Mouse (Mus musculus): Measurements from ENCODE around the gene Rnf114. TPM values are rescaled to one million over a fixed set of nuclear protein-coding genes. Genes with fewer than 3 reads are reported as not detected.

Gene Rnf114
- 62.6 to 74.1 TPM (median 67.8 TPM) in 3 replicates for total RNA-seq (2017)

DNA sequence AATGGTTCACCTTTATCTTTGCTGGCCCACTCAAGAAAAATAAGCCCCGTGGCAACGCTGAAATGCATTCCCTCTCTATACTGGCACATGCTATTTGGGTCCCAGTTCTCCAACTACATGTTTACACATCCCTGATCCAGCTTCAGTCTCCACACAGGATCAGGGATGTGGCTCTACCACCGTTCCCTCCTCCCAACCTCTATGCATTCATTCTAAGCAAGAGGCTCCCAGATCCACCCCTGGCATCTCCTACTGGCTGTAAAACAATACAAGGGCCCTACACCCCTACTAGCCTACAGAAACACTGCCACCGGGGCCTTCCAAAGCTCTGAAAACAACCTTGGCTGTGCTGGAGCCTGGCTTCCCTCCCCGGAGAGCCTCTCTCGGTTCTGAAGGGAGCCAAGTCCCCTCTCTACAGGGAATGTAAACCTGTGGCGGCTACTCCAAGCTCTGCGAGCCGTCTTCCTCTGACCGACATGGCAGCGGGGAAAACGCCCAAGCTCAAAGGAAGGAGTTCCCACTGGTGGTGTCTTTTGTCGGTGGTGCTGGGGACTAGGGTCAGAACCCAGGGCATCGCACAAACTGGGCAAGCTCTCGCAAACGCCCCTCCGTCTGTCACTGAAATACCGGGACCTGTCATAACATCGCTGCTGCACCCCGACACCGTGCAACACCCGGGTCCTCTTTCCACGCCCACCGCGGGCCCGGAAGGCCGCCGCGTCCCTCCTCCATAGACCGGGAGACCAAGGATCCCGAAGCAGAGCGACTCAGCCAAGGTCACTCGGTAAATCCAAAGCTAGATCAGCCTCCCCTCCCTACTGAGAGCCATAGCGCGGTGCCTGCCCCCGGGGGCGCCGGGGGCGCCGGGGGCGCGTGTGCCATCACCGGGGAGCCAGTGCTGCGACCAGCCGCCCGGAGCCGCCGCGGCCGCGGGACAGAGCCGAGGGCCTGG is at the start of gene Rnf114:
Rnf114 (plus strand) TSS at position 889 of the 952 bp plus-strand sequence.
- peak; percentile 10; the same call in 1 of the 2 replicates for ATAC-seq (replicated peaks; ENCODE audit: insufficient number of reproducible peaks, low FRiP score, low TSS enrichment, poor library complexity, severe bottlenecking)

- no peak for ATAC-seq (replicated peaks; ENCODE audit: insufficient number of reproducible peaks, low FRiP score, low TSS enrichment, poor library complexity, severe bottlenecking)
Measured at GRCm38 (mm10) chr2:167443411-167444193, 48.8 kb upstream of the Rnf114 start.

DNA sequence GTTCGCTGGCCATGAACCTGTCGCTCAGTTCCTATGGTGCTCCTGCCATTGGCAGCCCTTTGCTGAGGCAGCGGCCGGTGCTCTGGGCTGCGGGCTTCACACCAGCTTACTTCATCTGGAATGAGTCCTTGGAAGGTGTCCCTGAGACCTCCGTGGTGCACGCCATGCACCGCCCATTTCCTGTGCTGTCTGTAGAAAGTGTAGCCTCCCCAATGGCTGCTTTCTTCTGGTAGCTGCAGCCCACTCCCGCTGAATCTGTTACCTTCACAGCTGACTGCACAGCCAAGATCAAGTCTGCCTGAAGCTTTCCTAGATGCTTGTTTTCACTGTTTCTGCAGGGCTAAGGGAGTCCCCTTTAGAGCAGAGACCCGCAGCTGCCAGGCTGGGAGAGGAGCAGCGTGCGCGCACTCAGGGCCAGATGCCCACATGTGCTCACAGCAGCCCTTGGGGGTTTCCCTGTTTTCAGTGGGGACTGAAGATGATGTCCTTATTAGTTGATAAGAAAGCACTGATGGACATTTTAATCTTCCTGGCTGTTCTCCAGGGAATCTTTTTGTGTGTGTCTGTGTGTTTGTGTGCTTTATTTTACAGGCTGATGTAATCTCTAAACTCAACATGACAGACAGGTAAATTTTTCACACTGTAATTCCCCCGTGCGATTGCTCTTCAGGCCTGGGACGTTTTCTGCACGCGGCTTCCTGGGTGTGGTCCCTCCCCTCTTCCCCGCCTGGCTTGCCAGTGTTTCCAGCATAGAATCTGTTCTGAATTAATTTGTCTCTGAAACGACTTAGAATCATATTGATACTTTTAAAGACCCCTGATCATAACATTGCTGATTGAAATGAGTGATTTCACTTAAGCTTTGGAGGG is 46.3 kb upstream of the Rnf114 start:
- no peak for ATAC-seq (replicated peaks; ENCODE audit: insufficient number of reproducible peaks, low FRiP score, low TSS enrichment, poor library complexity, severe bottlenecking)

GRCm38 (mm10) chr2:167447207-167447606 is 45.2 kb upstream of the Rnf114 start:
- no peak for ATAC-seq (replicated peaks; ENCODE audit: insufficient number of reproducible peaks, low FRiP score, low TSS enrichment, poor library complexity, severe bottlenecking)

GRCm38 (mm10) chr2:167447629-167448028 is 44.8 kb upstream of the Rnf114 start:
- ATAC-seq (replicated peaks; ENCODE audit: insufficient number of reproducible peaks, low FRiP score, low TSS enrichment, poor library complexity, severe bottlenecking): no peak

DNA sequence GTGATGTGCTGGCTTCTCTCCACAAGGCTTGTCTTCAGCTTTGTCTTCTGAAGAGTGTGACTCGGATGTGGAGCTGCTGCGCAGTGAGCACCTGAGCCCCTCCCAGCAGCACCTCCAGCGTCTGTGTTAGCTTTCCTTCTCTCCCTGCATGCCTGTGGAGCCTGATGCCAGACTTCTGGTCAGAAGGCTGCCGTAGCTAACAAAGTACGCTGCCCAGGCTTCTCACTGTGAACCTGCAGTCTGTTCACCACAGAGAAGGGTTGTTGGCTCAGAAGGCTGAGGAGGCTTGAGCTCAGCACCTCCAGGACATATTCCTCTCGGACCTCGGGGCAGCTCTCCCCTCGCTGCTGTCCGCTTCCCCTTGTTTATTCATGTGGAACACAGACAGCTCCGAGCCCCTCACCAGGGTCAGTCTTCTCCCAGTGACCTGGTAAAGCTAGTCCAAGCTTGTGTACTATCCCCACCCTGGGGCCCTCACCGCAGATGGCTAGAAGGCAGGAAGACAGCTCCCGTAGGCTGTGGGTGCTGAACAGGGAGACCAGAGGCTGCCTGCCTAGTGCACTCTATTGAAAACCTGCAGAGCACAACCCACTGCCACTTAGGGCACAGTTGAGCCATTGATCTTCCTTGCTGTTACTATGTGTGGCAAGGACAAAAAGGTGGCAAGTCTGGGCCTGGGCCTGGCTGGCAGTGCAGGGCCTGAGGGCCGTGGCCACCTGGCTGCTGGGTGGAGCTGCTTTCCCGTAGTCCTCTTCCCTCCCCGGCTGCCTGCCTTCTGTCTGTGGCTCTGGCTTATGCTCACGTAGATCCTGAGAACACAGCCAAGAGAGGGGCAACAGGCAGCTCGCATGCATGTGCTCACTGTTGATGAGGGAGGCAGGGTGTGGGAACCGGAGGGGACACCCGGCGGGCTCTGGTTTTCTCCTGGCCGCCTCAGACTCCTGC is 42.8 kb upstream of the Rnf114 start:
- ATAC-seq (replicated peaks; ENCODE audit: insufficient number of reproducible peaks, low FRiP score, low TSS enrichment, poor library complexity, severe bottlenecking): no peak

DNA sequence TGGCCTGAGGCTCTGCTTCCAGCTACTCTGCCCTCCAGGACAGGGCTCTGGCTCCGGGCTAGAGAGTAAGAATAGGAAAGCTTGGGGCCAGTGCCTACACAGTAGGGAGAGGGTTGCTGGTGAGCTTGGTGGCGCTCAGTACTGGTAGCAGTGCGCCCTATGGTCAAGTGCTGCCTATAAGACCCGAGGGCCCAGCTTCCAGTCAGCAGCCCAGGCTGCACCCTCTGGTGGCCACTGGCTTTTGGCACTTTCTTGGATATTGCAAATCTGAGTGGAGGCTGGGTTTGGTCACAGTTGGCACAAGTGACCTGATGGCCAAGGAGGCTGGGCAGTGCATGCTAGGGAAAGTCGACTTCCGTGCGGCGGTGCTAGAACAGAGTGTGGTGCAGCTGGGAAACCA is 41.8 kb upstream of the Rnf114 start:
- no peak for ATAC-seq (replicated peaks; ENCODE audit: insufficient number of reproducible peaks, low FRiP score, low TSS enrichment, poor library complexity, severe bottlenecking)

- no peak for ATAC-seq (replicated peaks; ENCODE audit: insufficient number of reproducible peaks, low FRiP score, low TSS enrichment, poor library complexity, severe bottlenecking)
Measured at GRCm38 (mm10) chr2:167453814-167454213, 38.6 kb upstream of the Rnf114 start.

- no peak for ATAC-seq (replicated peaks; ENCODE audit: insufficient number of reproducible peaks, low FRiP score, low TSS enrichment, poor library complexity, severe bottlenecking)
Measured at GRCm38 (mm10) chr2:167456361-167457020, 36.0 kb upstream of the Rnf114 start.

GRCm38 (mm10) chr2:167457213-167457612 is 35.2 kb upstream of the Rnf114 start:
- ATAC-seq (replicated peaks; ENCODE audit: insufficient number of reproducible peaks, low FRiP score, low TSS enrichment, poor library complexity, severe bottlenecking): no peak

- no peak for ATAC-seq (replicated peaks; ENCODE audit: insufficient number of reproducible peaks, low FRiP score, low TSS enrichment, poor library complexity, severe bottlenecking)
Measured at GRCm38 (mm10) chr2:167458548-167458947, 33.9 kb upstream of the Rnf114 start.

- no peak for ATAC-seq (replicated peaks; ENCODE audit: insufficient number of reproducible peaks, low FRiP score, low TSS enrichment, poor library complexity, severe bottlenecking)
Measured at GRCm38 (mm10) chr2:167459071-167459865, 33.2 kb upstream of the Rnf114 start.

- ATAC-seq (replicated peaks; ENCODE audit: insufficient number of reproducible peaks, low FRiP score, low TSS enrichment, poor library complexity, severe bottlenecking): peak; percentile 51
Measured at GRCm38 (mm10) chr2:167462954-167463353, 29.5 kb upstream of the Rnf114 start.

- ATAC-seq (replicated peaks; ENCODE audit: insufficient number of reproducible peaks, low FRiP score, low TSS enrichment, poor library complexity, severe bottlenecking): no peak
Measured at GRCm38 (mm10) chr2:167463802-167464201, 28.6 kb upstream of the Rnf114 start.

- ATAC-seq (replicated peaks; ENCODE audit: insufficient number of reproducible peaks, low FRiP score, low TSS enrichment, poor library complexity, severe bottlenecking): no peak
Measured at GRCm38 (mm10) chr2:167465951-167466350, 26.5 kb upstream of the Rnf114 start.

- ATAC-seq (replicated peaks; ENCODE audit: insufficient number of reproducible peaks, low FRiP score, low TSS enrichment, poor library complexity, severe bottlenecking): no peak
Measured at GRCm38 (mm10) chr2:167467214-167467613, 25.2 kb upstream of the Rnf114 start.

Data from monocyte, adult 5-6 weeks (primary cell).